Mouse (Mus musculus) embryonic fibroblast, embryonic 13.5 days (primary cell): ENCODE measurements around the gene Robo3.

Experiments used
- CTCF ChIP-seq: IDR thresholded peaks from 2 replicates; pipeline ENCODE4 v1.5.1; 2011; ENCODE audit warnings: mild to moderate bottlenecking, control low read depth, low read length, moderate library complexity, borderline replicate concordance; ENCODE audit not compliant: insufficient read depth
- POLR2A ChIP-seq: IDR thresholded peaks from 2 replicates; pipeline ENCODE4 v1.6.1; 2011; ENCODE audit warnings: low read depth, mild to moderate bottlenecking, control low read depth, low read length, moderate library complexity

DNA sequence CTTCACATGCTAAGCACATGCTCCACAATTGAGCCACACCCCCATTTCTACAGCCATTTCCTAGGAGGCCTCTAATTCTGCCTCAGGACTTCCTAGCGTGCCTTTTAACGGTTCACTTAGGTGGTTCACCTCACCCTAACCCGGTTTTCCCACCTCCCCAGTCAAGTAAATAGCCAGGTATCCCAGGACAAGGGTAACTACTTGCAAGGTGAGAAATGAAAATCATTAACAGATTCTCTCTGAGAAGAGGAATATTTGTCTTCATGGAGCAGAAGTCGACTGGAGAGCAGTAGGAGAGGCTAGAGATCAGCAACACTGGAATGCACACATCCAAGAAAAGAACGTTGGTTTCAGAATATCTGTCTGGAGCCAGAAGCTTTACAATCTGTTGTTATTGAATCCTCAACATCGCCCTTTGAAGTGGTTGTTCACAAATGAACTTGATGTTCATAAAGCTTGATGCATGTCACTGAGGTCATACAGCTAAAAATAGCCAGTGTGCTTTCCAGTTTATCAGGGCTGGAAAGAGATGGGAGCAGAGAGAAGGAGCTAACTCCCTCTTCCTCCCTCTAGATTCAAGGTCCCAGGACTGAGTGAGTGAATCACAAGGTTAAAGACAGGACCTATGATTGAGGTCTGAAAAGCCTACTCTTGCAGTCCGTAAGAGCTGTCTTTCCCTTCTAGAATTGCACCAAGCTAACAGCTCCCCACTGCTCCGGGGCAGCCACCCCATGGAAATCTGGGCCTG, 23.2 kb downstream of the Robo3 start:
- TF ChIP-seq CTCF (no peak), POLR2A (no peak)
